ENCODE assay signal across 1 mouse cellular context in the genomic region with DNA sequence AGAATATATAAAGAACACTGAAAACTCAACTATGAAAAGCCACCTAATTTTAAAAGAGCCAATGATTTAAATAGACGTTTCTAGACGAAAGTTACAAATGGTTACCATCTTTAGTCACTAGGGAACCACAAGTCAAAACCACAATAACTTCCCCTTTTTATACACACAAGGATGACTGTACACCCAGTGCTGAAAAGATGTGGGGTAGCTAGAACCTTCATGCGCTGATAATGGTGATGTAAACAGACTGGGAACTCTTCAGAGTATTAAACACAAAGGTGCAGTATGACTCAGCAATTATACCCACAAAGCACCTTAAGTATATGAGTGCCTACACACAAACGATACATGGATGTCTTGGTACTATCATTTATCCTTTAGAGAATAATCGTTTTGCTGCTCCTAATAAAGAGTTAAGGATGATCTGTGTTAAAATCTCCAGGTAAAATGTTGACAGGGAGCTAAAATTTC.
A peak's percentile ranks its signal among the peaks of the same experiment; 100 is the strongest.
TF ChIP-seq lines count a peak whose summit lies in the region.

No protein-coding gene starts in this region.

TF ChIP-seq in MEL, 35 proteins besides CTCF, POLR2A, EP300 and RAD21 (continued from another document):
- TF ChIP-seq SIN3A (IDR thresholded peaks at IDR 0.05; ENCODE audit: low read length): peak; percentile 95
- no peak for TF ChIP-seq ZC3H11A (IDR thresholded peaks at IDR 0.05; ENCODE audit: low read depth, low read length)
- TF ChIP-seq MYB (IDR thresholded peaks at IDR 0.05; ENCODE audit: low read depth, low read length): no peak
- no peak for TF ChIP-seq SMC3 (IDR thresholded peaks at IDR 0.05; ENCODE audit: low read depth, low read length)
- peak; percentile 78; the same call in 1 of the 2 replicates for TF ChIP-seq MXI1 (IDR thresholded peaks at IDR 0.05; ENCODE audit: low read depth, low read length)
- TF ChIP-seq GATA1 (IDR thresholded peaks at IDR 0.05; ENCODE audit: low read depth, low read length): peak; percentile 92
- no peak for TF ChIP-seq ZKSCAN1 (IDR thresholded peaks at IDR 0.05; ENCODE audit: low read depth, low read length)
- TF ChIP-seq USF1 (IDR thresholded peaks at IDR 0.05; ENCODE audit: low read depth, low read length): no peak
- no peak for TF ChIP-seq ZNF384 (IDR thresholded peaks at IDR 0.05; ENCODE audit: low read depth, low read length)
- no peak for TF ChIP-seq MAX (IDR thresholded peaks at IDR 0.05; ENCODE audit: low read length)
- TF ChIP-seq MAFK (IDR thresholded peaks at IDR 0.05; ENCODE audit: borderline replicate concordance, low read depth, low read length): peak; percentile 96
- no peak for TF ChIP-seq UBTF (IDR thresholded peaks at IDR 0.05; ENCODE audit: borderline replicate concordance, insufficient read depth, low read depth, low read length)
- no peak for TF ChIP-seq CHD1 (IDR thresholded peaks at IDR 0.05; ENCODE audit: low read depth, low read length)
- TF ChIP-seq BHLHE40 (IDR thresholded peaks at IDR 0.05; ENCODE audit: borderline replicate concordance, low read depth, low read length): no peak
- peak; percentile 80; the same call in 1 of the 2 replicates for TF ChIP-seq MYC (IDR thresholded peaks at IDR 0.05; ENCODE audit: low read depth, low read length)
